Mouse (Mus musculus) cortical plate, adult 2 months (tissue): ENCODE data around the gene Rab34.

Experiments
- CTCF ChIP-seq: fragments of 200-500 bp; IDR thresholded peaks from 2 replicates; pipeline ENCODE4 v1.5.1; 2011; ENCODE audit warnings: mild to moderate bottlenecking, control low read depth, low read length; ENCODE audit not compliant: insufficient read depth; ENCODE audit errors: extremely low read depth
- POLR2A ChIP-seq: fragments of 200-500 bp; IDR thresholded peaks from 2 replicates; pipeline ENCODE4 v1.6.1; 2011; ENCODE audit warnings: mild to moderate bottlenecking, low read length, control low read depth; ENCODE audit not compliant: insufficient read depth; ENCODE audit errors: extremely low read depth

DNA sequence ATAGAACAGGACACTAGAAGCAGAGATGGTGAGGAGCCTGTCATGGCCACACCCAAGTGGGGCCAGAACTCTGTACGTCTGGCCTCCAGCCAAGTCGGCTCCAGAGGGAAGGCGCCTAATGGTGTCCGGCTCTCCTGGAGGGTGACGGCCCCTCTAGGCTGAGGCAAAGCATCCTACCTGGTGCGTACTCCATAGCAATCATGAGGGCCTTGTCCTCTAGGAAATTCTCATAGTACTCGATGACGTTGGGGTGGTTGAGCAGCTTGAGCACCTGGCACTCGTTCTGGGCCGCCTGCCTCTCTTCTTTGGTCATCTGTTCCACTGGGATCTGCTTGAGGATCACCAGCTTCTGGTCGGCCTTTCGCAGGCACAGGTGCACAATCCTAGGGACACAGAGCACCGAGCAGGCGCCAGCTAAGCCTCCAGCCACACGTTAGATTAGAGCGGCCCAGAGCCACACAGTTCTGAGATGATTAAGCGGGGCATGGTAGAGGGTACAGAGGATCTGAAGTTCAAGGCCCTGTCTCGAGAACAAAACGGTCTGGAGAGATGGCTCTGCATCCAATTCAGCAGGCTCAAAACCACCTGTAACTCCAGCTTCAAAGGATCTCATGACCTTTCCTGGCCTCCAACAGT is 15.4 kb upstream of the Rab34 start:
- TF ChIP-seq CTCF, result no peak
- no peak for TF ChIP-seq POLR2A
